Mouse (Mus musculus) lung, embryonic 14.5 days (tissue): ENCODE results near the gene Gm20683. TPM values are rescaled to one million over a fixed set of nuclear protein-coding genes. Genes with fewer than 3 reads are reported as not detected.

Source experiments
- ATAC-seq: fragments of 200-750 bp; cut with Nextera tagmentation; 2 replicates; pipeline ENCODE4 v1.8.0; 2017; ENCODE audit warnings: mild to moderate bottlenecking, moderate TSS enrichment, moderate library complexity; ENCODE audit not compliant: insufficient read depth
- DNase-seq: peaks from one replicate; pipeline ENCODE4 v3.0.0-alpha.2; 2015
- H3K27ac ChIP-seq: fragments of 300-500 bp; sonication (generic); 2 replicates; pipeline ENCODE4 v1.5.1; 2014; ENCODE audit warnings: low read depth, mild to moderate bottlenecking, moderate library complexity
- H3K27me3 ChIP-seq: fragments of 300-500 bp; sonication (generic); 2 replicates; pipeline ENCODE4 v1.6.1; 2014; ENCODE audit warnings: low read length, control low read depth; ENCODE audit not compliant: insufficient read depth
- H3K36me3 ChIP-seq: fragments of 300-500 bp; sonication (generic); 2 replicates; pipeline ENCODE4 v1.6.1; 2014; ENCODE audit warnings: control low read depth; ENCODE audit not compliant: insufficient read depth
- H3K4me1 ChIP-seq: fragments of 300-500 bp; sonication (generic); 2 replicates; pipeline ENCODE4 v1.6.1; 2014; ENCODE audit warnings: antibody characterized with exemption, control low read depth; ENCODE audit not compliant: insufficient read depth
- H3K4me2 ChIP-seq: fragments of 300-500 bp; sonication (generic); 2 replicates; pipeline ENCODE4 v1.6.1; 2014; ENCODE audit warnings: mild to moderate bottlenecking
- H3K4me3 ChIP-seq: fragments of 300-500 bp; sonication (generic); 2 replicates; pipeline ENCODE4 v1.5.1; 2014; ENCODE audit warnings: low read depth, low read length
- H3K9ac ChIP-seq: fragments of 300-500 bp; sonication (generic); 2 replicates; pipeline ENCODE4 v1.6.1; 2014
- H3K9me3 ChIP-seq: fragments of 300-500 bp; sonication (generic); 2 replicates; pipeline ENCODE4 v1.6.1; 2016; ENCODE audit warnings: low read depth, low read length, control low read depth
- CTCF ChIP-seq: IDR thresholded peaks from 2 replicates; pipeline ENCODE4 v1.5.1; 2016; ENCODE audit warnings: antibody characterized with exemption, low read depth
- WGBS: fragments of 180-500 bp; shearing (Covaris S2); extraction: QIAGEN DNeasy Blood & Tissue Kit; methylation state at CpG from one replicate; pipeline ENCODE4 v1.1.7; 2014; 5-methylcytosine and 5-hydroxymethylcytosine counted together
- polyA plus RNA-seq: library from polyadenylated mRNA; unstranded; fragments of >200 nt; fragmentation: Nextera tagmentation; extraction: Ambion mirVana; gene quantifications from 2 replicates; pipeline ENCODE4 v1.2.1, GENCODE M21; 2014

Gene Gm20683
- 1.0 and 1.4 TPM in 2 replicates for polyA plus RNA-seq

- 92% methylated on average over 22 of the region's 22 CpGs for WGBS
- H3K4me2 ChIP-seq, result no peak within 1 kb of the TSS
- H3K36me3 ChIP-seq, result peaks cover 51% of the 10 kb centered on the region
- H3K9ac ChIP-seq, result no peak within 1 kb of the TSS
- H3K4me1 ChIP-seq, result peaks cover 19% of the 10 kb centered on the region
- no peaks in the 10 kb centered on the region for H3K27me3 ChIP-seq
- H3K4me3 ChIP-seq, result no peak within 1 kb of the TSS
- no peak within 1 kb of the TSS for H3K27ac ChIP-seq
- H3K9me3 ChIP-seq, result no peaks in the 10 kb centered on the region
- DNase-seq (no peak), ATAC-seq (no peak)
- no peak for TF ChIP-seq CTCF
Observed at GRCm38 (mm10) chr17:25841117-25841880, at the start of gene Gm20683. Gene Gm20683 (minus strand): TSS chr17:25841763.

- TF ChIP-seq CTCF, result no peak
- H3K36me3 ChIP-seq, result peaks cover 41% of the 10 kb centered on the region
- H3K9ac ChIP-seq, result no peak overlapping the region
- no peak overlapping the region for H3K4me3 ChIP-seq
- H3K4me2 ChIP-seq, result no peak overlapping the region
- no peaks in the 10 kb centered on the region for H3K4me1 ChIP-seq
- ATAC-seq, result no peak
- no peaks in the 10 kb centered on the region for H3K27me3 ChIP-seq
- DNase-seq, result no peak
- no peak overlapping the region for H3K27ac ChIP-seq
- no peaks in the 10 kb centered on the region for H3K9me3 ChIP-seq
- WGBS, result 79% methylated on average over 3 of the region's 3 CpGs
Observed at GRCm38 (mm10) chr17:25888837-25889236, 47.3 kb upstream of the Gm20683 start.

GRCm38 (mm10) chr17:25887467-25887866, 45.9 kb upstream of the Gm20683 start:
- Histone ChIP-seq H3K4me1 (no peaks in the 10 kb centered on the region), H3K4me2 (no peak overlapping the region), H3K9ac (no peak overlapping the region), H3K4me3 (no peak overlapping the region), H3K9me3 (no peaks in the 10 kb centered on the region), H3K36me3 (peaks cover 54% of the 10 kb centered on the region), H3K27me3 (no peaks in the 10 kb centered on the region), H3K27ac (no peak overlapping the region)
- WGBS, result 74% methylated on average over 10 of the region's 10 CpGs
- TF ChIP-seq CTCF, result no peak
- no peak; the same call in 1 of the 2 replicates for ATAC-seq
- DNase-seq, result peak; percentile 66

- peaks cover 61% of the 10 kb centered on the region for H3K36me3 ChIP-seq
- no peak for ATAC-seq
Observed at GRCm38 (mm10) chr17:25886806-25887205, 45.2 kb upstream of the Gm20683 start.

GRCm38 (mm10) chr17:25885636-25886035, 44.1 kb upstream of the Gm20683 start:
- Histone ChIP-seq H3K4me1 (no peaks in the 10 kb centered on the region), H3K36me3 (peaks cover 67% of the 10 kb centered on the region), H3K9ac (no peak overlapping the region), H3K4me3 (no peak overlapping the region), H3K27me3 (no peaks in the 10 kb centered on the region), H3K4me2 (no peak overlapping the region), H3K27ac (no peak overlapping the region), H3K9me3 (no peaks in the 10 kb centered on the region)
- ATAC-seq (no peak), DNase-seq (peak; percentile 32)
- peak; percentile 51 for TF ChIP-seq CTCF
- 66% methylated on average over 4 of the region's 4 CpGs for WGBS

More at GRCm38 (mm10) chr17:25886806-25887205, 45.2 kb upstream of the Gm20683 start:
- Histone ChIP-seq H3K4me1 (no peaks in the 10 kb centered on the region), H3K27me3 (no peaks in the 10 kb centered on the region), H3K4me3 (no peak overlapping the region), H3K9ac (no peak overlapping the region), H3K27ac (no peak overlapping the region), H3K9me3 (no peaks in the 10 kb centered on the region), H3K4me2 (no peak overlapping the region)
- no peak for TF ChIP-seq CTCF
- DNase-seq, result no peak

GRCm38 (mm10) chr17:25883824-25884223, 42.3 kb upstream of the Gm20683 start:
- no peak overlapping the region for H3K27ac ChIP-seq
- WGBS, result 87% methylated on average over 3 of the region's 3 CpGs
- ATAC-seq, result no peak
- H3K9ac ChIP-seq, result no peak overlapping the region
- no peak for DNase-seq
- H3K27me3 ChIP-seq, result no peaks in the 10 kb centered on the region
- H3K4me3 ChIP-seq, result no peak overlapping the region
- no peak overlapping the region for H3K4me2 ChIP-seq
- no peaks in the 10 kb centered on the region for H3K9me3 ChIP-seq
- peaks cover 64% of the 10 kb centered on the region for H3K36me3 ChIP-seq
- H3K4me1 ChIP-seq, result no peaks in the 10 kb centered on the region
- TF ChIP-seq CTCF, result no peak

GRCm38 (mm10) chr17:25883268-25883667, 41.7 kb upstream of the Gm20683 start:
- 82% methylated on average over 8 of the region's 8 CpGs for WGBS
- no peak for TF ChIP-seq CTCF
- Histone ChIP-seq H3K36me3 (peaks cover 68% of the 10 kb centered on the region), H3K4me2 (no peak overlapping the region), H3K9me3 (no peaks in the 10 kb centered on the region), H3K4me3 (no peak overlapping the region), H3K4me1 (no peaks in the 10 kb centered on the region), H3K27ac (no peak overlapping the region), H3K27me3 (no peaks in the 10 kb centered on the region), H3K9ac (no peak overlapping the region)
- ATAC-seq (no peak), DNase-seq (no peak)
